Mouse (Mus musculus): Measurements from ENCODE around the gene Myl9. TPM values are rescaled to one million over a fixed set of nuclear protein-coding genes. Genes with fewer than 3 reads are reported as not detected.
"Not testable (repeated sequence)": the region's sequence is repeated elsewhere in the genome, so short reads cannot be mapped to it uniquely, and the experiment has no call there.

Gene Myl9
- polyA plus RNA-seq, 1 experiment from 2014 or later, result 250 TPM

GRCm38 (mm10) chr2:156825128-156825527 is 49.9 kb downstream of the Myl9 start:
- WGBS, result 85% methylated on average over 6 of the region's 6 CpGs

More at GRCm38 (mm10) chr2:156825128-156825527, 49.9 kb downstream of the Myl9 start:
- not testable (repeated sequence) for H3K9ac ChIP-seq (ENCODE audit: low read depth, low read length); H3K36me3 ChIP-seq (ENCODE audit: control insufficient read depth, insufficient read depth, low read length); H3K4me2 ChIP-seq (replicated peaks; ENCODE audit: low read depth, low read length); H3K4me1 ChIP-seq (ENCODE audit: control insufficient read depth, insufficient read depth, low read length); H3K27ac ChIP-seq (ENCODE audit: low read depth, low read length); H3K9me3 ChIP-seq (ENCODE audit: control insufficient read depth, low read length); ATAC-seq (ENCODE audit: low FRiP score, low TSS enrichment); H3K4me3 ChIP-seq (ENCODE audit: low read length); H3K27me3 ChIP-seq (ENCODE audit: control insufficient read depth, insufficient read depth, low read length)

Other genes with a start within 250 kb of the Myl9 start
- gene Aar2, start 227.8 kb upstream of the Myl9 start, polyA plus RNA-seq (2014; fragmentation: Nextera tagmentation; extraction: Ambion mirVana), result 34.0 and 45.2 TPM in 2 replicates
- 77.7 and 78.6 TPM in 2 replicates for gene Dlgap4, start 161.7 kb upstream of the Myl9 start, polyA plus RNA-seq (2014; fragmentation: Nextera tagmentation; extraction: Ambion mirVana)
- gene Tgif2, start 64.6 kb downstream of the Myl9 start, polyA plus RNA-seq (2014; fragmentation: Nextera tagmentation; extraction: Ambion mirVana), result 67.8 and 78.1 TPM in 2 replicates
- 6.4 and 7.4 TPM in 2 replicates for gene 4930518I15Rik, start 82.5 kb downstream of the Myl9 start, polyA plus RNA-seq (2014; fragmentation: Nextera tagmentation; extraction: Ambion mirVana)
- gene Rab5if, start 87.7 kb downstream of the Myl9 start, polyA plus RNA-seq (2014; fragmentation: Nextera tagmentation; extraction: Ambion mirVana), result 199 and 227 TPM in 2 replicates
- 0.23 and 0.24 TPM in 2 replicates for gene Sla2, start 111.8 kb downstream of the Myl9 start, polyA plus RNA-seq (2014; fragmentation: Nextera tagmentation; extraction: Ambion mirVana)
- 31.9 and 44.1 TPM in 2 replicates for gene Ndrg3, start 216.6 kb downstream of the Myl9 start, polyA plus RNA-seq (2014; fragmentation: Nextera tagmentation; extraction: Ambion mirVana)
- 30.8 and 43.8 TPM in 2 replicates for gene Dsn1, start 231.7 kb downstream of the Myl9 start, polyA plus RNA-seq (2014; fragmentation: Nextera tagmentation; extraction: Ambion mirVana)

Measured in kidney, embryonic 14.5 days (tissue).